Mouse (Mus musculus) midbrain, embryonic 12.5 days (tissue): ENCODE data around the gene Acox1. TPM values are rescaled to one million over a fixed set of nuclear protein-coding genes. Genes with fewer than 3 reads are reported as not detected.

Source experiments
- ATAC-seq: fragments of 200-750 bp; cut with Nextera tagmentation; 2 replicates; pipeline ENCODE4 v1.8.0; 2017; ENCODE audit warnings: low read depth, moderate TSS enrichment, moderate library complexity; ENCODE audit not compliant: low FRiP score
- H3K27ac ChIP-seq: fragments of 300-500 bp; sonication (generic); replicated peaks from 2 replicates; pipeline ENCODE4 v1.5.1; 2016; ENCODE audit warnings: mild to moderate bottlenecking
- H3K27me3 ChIP-seq: fragments of 300-500 bp; sonication (generic); 2 replicates; pipeline ENCODE4 v1.6.1; 2016; ENCODE audit warnings: mild to moderate bottlenecking
- H3K36me3 ChIP-seq: fragments of 300-500 bp; sonication (generic); 2 replicates; pipeline ENCODE4 v1.6.1; 2016
- H3K4me1 ChIP-seq: fragments of 300-500 bp; sonication (generic); 2 replicates; pipeline ENCODE4 v1.6.1; 2016
- H3K4me2 ChIP-seq: fragments of 300-500 bp; sonication (generic); replicated peaks from 2 replicates; pipeline ENCODE4 v1.6.1; 2016; ENCODE audit warnings: mild to moderate bottlenecking, moderate library complexity
- H3K4me3 ChIP-seq: fragments of 300-500 bp; sonication (generic); 2 replicates; pipeline ENCODE4 v1.5.1; 2016; ENCODE audit warnings: mild to moderate bottlenecking
- H3K9ac ChIP-seq: fragments of 300-500 bp; sonication (generic); replicated peaks from 2 replicates; pipeline ENCODE4 v1.6.1; 2016; ENCODE audit warnings: mild to moderate bottlenecking, moderate library complexity
- H3K9me3 ChIP-seq: fragments of 300-500 bp; sonication (generic); 2 replicates; pipeline ENCODE4 v1.6.1; 2016; ENCODE audit warnings: mild to moderate bottlenecking
- WGBS: fragments of 180-500 bp; shearing (Covaris S2); methylation state at CpG from one replicate; pipeline ENCODE4 v1.1.7; 2016; 5-methylcytosine and 5-hydroxymethylcytosine counted together
- polyA plus RNA-seq: library from polyadenylated mRNA; unstranded; fragments of >200 nt; fragmentation: Nextera tagmentation; extraction: Ambion mirVana; gene quantifications from 2 replicates; pipeline ENCODE4 v1.2.1, GENCODE M21; 2016

Acox1 gene
- polyA plus RNA-seq, 1 experiment from 2014 or later: 37.9 TPM

DNA sequence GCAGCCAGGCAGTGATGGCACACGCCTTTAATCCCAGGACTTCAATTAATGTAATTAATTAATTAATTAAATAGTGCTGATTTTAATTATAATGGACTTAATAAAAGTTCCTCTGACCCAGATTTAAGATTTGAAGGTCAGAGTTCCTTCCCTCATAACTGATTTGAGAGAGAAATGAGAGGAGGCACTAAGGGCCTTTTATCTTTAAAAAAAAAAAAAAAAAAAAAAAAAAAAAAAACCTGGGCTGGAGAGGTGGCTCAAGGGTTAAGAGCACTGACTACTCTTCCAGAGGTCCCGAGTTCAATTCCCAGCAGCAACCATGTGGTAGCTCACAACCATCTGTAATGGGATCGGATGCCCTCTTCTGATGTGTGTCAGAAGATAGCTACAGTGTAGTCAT, 9.8 kb upstream of the Acox1 start:
- WGBS: 78% methylated on average over 3 of the region's 3 CpGs
- peaks cover 20% of the 10 kb centered on the region for H3K36me3 ChIP-seq
- no peaks in the 10 kb centered on the region for H3K27me3 ChIP-seq
- no peaks in the 10 kb centered on the region for H3K9me3 ChIP-seq
- H3K4me1 ChIP-seq: no peaks in the 10 kb centered on the region
- H3K4me2 ChIP-seq: no peak overlapping the region
- no peak for ATAC-seq
- no peak overlapping the region for H3K9ac ChIP-seq
- no peak overlapping the region for H3K27ac ChIP-seq
- no peak overlapping the region for H3K4me3 ChIP-seq

DNA sequence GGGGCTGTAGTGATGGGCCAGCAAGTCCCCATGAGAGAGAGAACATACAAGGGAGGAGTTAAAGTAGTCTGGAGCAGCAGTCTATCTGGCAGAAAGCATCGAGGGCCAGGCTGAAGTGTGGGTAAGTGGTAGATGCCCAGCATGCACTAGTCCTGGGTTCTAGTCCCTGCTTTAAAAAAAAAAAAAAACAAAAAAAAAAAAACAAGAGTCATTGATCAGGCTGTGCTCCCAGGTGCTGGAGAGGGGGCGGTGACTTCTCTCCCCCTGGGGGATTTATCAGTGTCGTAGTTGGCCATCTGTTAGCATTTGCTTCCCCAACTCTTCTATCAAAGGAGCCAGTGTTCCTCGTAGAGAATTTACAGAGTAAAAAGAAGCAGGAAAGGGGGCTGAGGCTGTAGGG, 7.8 kb upstream of the Acox1 start:
- Histone ChIP-seq H3K36me3 (peaks cover 23% of the 10 kb centered on the region), H3K27ac (no peak overlapping the region), H3K9ac (no peak overlapping the region), H3K4me2 (no peak overlapping the region), H3K4me3 (no peak overlapping the region), H3K9me3 (no peaks in the 10 kb centered on the region), H3K4me1 (no peaks in the 10 kb centered on the region), H3K27me3 (no peaks in the 10 kb centered on the region)
- whole genome bisulfite sequencing: 83% methylated on average over 4 of the region's 4 CpGs
- ATAC-seq: no peak

GRCm38 (mm10) chr11:116203150-116203549, 4.3 kb upstream of the Acox1 start:
- H3K36me3 ChIP-seq: peaks cover 23% of the 10 kb centered on the region

DNA sequence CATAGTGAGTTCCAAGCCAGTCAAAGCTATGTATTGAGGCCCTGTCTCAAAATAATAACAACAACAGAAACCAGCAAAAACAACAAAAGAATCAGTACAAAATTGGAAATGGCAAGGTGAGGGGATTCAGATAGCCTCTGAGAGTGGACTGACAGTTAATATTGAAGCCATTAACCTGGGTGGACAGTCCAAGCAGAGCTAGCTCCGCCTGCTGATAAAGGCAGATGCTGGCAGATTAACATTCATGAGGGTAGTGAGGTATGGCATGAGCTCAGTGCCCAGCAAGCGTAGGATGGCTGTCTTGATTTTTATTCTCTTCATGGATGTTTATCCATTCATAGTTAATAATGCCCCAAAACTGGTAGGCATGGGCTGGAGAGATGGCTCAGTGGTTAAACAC, 2.3 kb upstream of the Acox1 start:
- no peaks in the 10 kb centered on the region for H3K27me3 ChIP-seq
- no peak overlapping the region for H3K27ac ChIP-seq
- no peak for ATAC-seq
- no peak overlapping the region for H3K4me2 ChIP-seq
- H3K9ac ChIP-seq: no peak overlapping the region
- H3K36me3 ChIP-seq: peaks cover 19% of the 10 kb centered on the region
- H3K4me3 ChIP-seq: no peak overlapping the region
- WGBS: 86% methylated on average over 2 of the region's 2 CpGs
- peaks cover 13% of the 10 kb centered on the region for H3K4me1 ChIP-seq
- no peaks in the 10 kb centered on the region for H3K9me3 ChIP-seq

More at GRCm38 (mm10) chr11:116203150-116203549, 4.3 kb upstream of the Acox1 start:
- H3K4me2 ChIP-seq: no peak overlapping the region
- peaks cover 5% of the 10 kb centered on the region for H3K4me1 ChIP-seq
- no peak for ATAC-seq
- no peak overlapping the region for H3K4me3 ChIP-seq
- H3K9ac ChIP-seq: no peak overlapping the region
- H3K9me3 ChIP-seq: no peaks in the 10 kb centered on the region
- H3K27me3 ChIP-seq: no peaks in the 10 kb centered on the region
- WGBS: 93% methylated on average over 3 of the region's 3 CpGs
- H3K27ac ChIP-seq: no peak overlapping the region

DNA sequence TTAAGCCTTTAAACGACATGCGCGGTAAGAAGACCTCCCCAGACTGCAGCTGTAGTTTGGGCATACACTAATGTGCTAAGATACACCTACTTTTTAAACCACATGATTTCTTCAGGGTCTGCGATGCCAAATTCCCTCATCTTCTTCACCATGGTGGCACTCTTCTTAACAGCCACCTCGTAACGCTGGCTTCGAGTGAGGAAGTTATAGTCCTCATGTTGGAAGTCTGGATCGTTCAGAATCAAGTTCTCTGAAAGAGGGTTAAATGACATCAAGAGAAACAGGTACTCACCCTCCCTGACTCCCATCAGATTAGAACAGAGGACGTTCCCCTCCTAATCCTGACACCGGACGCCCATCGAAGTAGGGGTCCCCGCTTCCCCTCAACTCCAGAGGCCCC, 713 bp downstream of the Acox1 start:
- WGBS: 27% methylated on average over 13 of the region's 13 CpGs
- ATAC-seq: peak; percentile 7; the same call in 1 of the 2 replicates

DNA sequence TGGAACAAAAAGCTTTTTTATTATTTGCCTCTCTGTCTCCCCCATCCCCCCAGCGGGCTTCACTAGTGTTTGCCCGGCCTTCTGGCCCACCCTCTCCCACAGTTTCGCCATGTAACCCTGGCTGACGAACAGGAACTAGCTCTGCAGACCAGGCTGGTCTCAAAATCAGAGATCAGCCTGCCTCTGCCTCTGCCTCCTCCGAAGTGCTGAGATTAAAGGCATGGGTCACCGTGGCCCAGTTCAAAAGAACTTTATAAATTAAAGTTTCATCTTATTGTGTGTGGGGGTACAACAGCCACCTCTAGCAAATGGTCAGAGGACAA, 1.3 kb downstream of the Acox1 start:
- peaks cover 11% of the 10 kb centered on the region; the same call in 1 of the 2 replicates for H3K36me3 ChIP-seq
- no peak overlapping the region for H3K9ac ChIP-seq
- no peak overlapping the region for H3K27ac ChIP-seq
- 95% methylated on average over 6 of the region's 6 CpGs for WGBS
- peaks cover 13% of the 10 kb centered on the region for H3K4me1 ChIP-seq
- no peak for ATAC-seq
- no peaks in the 10 kb centered on the region for H3K9me3 ChIP-seq
- peak overlapping the region; percentile 78 for H3K4me2 ChIP-seq
- no peaks in the 10 kb centered on the region for H3K27me3 ChIP-seq
- no peak overlapping the region for H3K4me3 ChIP-seq

More for the DNA sequence above, 713 bp downstream of the Acox1 start:
- H3K4me3 ChIP-seq: peak overlapping the region; percentile 63
- H3K4me1 ChIP-seq: peaks cover 13% of the 10 kb centered on the region
- H3K27me3 ChIP-seq: no peaks in the 10 kb centered on the region
- peak overlapping the region; percentile 94 for H3K27ac ChIP-seq
- H3K9me3 ChIP-seq: no peaks in the 10 kb centered on the region
- peak overlapping the region; percentile 71 for H3K9ac ChIP-seq
- H3K4me2 ChIP-seq: peak overlapping the region; percentile 78
- peaks cover 11% of the 10 kb centered on the region; the same call in 1 of the 2 replicates for H3K36me3 ChIP-seq

DNA sequence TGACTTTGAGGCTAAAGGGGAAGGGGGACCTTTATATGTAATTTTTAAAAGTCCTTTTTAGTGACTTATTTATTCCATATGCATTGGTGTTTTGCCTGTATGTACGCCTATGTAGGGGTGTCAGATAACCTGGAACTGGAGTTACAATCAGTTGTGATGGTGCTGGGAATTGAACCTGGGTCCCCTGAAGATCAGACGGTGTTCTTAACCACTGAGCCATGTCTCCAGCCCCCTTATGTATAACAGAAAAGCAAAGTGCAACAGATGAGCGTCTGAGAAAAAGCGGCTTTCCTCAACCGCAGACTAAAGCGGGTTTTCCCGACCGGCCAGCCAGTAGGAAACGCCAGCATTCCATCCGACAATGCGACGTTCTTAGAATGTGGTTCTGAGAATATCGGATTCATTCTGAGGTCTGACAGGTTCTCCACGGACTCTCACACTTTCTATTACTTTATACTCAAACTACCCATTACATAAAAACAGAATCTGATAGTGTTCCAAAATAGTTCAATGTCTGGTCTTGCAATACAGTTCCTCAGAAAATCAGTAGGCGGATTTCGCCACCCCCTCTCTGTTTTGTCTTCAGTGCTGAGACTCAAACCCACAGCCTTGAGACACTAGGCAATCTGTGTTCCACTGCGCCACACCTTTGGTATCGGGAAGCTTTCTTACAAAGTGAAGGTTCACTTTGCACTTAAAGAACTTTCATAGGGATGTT, 1.8 kb downstream of the Acox1 start:
- 94% methylated on average over 18 of the region's 18 CpGs for WGBS
- Histone ChIP-seq H3K4me1 (peaks cover 13% of the 10 kb centered on the region), H3K4me2 (peak overlapping the region; percentile 78), H3K4me3 (no peak overlapping the region), H3K36me3 (peaks cover 10% of the 10 kb centered on the region; the same call in 1 of the 2 replicates), H3K9me3 (no peaks in the 10 kb centered on the region), H3K27ac (no peak overlapping the region), H3K9ac (no peak overlapping the region), H3K27me3 (no peaks in the 10 kb centered on the region)
- ATAC-seq: no peak

DNA sequence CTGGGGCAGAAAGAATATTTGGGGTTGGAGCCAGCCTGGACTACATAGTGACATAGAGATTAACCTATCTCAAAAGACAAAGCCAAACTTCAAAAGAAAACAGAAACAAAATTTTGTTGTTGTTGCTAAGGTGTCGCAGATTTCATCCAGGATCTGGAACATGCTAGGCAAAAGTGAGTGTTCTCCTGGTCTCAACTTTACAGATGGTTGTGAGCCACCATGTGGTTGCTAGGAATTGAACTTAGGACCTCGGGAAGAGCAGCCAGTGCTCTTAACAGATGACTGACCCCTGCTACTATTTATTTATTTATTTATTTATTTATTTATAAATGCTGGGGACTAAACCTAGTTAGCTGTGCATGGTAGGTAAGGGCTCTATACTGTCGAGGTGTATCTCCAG, 2.5 kb downstream of the Acox1 start:
- no peak overlapping the region for H3K9ac ChIP-seq
- H3K4me3 ChIP-seq: no peak overlapping the region
- H3K4me2 ChIP-seq: no peak overlapping the region
- no peak overlapping the region for H3K27ac ChIP-seq
- WGBS: 89% methylated on average over 3 of the region's 3 CpGs
- no peaks in the 10 kb centered on the region for H3K9me3 ChIP-seq
- peaks cover 10% of the 10 kb centered on the region; the same call in 1 of the 2 replicates for H3K36me3 ChIP-seq
- no peaks in the 10 kb centered on the region for H3K27me3 ChIP-seq
- no peak for ATAC-seq
- H3K4me1 ChIP-seq: peaks cover 13% of the 10 kb centered on the region

DNA sequence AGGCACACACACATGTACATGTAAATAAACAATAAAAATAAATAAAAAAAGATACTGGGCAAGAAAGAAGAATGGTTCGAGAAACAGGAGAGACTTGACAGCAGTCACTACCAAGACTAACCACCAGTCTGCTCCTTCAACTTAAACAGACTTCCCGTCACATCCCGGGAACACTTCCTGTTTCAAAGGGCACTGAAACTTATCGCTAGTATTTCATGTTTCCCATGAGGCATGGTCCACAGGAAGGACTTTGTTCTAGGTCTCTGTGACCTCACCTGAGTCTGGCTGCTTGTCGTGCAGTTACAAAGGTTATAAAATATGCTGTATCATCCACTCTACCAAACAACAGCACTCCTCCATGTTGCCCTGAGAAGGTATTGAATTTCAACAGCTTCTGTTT, 3.6 kb downstream of the Acox1 start:
- peaks cover 15% of the 10 kb centered on the region; the same call in 1 of the 2 replicates for H3K36me3 ChIP-seq
- no peak overlapping the region for H3K4me2 ChIP-seq
- no peak overlapping the region for H3K4me3 ChIP-seq
- H3K9ac ChIP-seq: no peak overlapping the region
- H3K9me3 ChIP-seq: no peaks in the 10 kb centered on the region
- peaks cover 13% of the 10 kb centered on the region for H3K4me1 ChIP-seq
- no peaks in the 10 kb centered on the region for H3K27me3 ChIP-seq
- ATAC-seq: no peak
- no peak overlapping the region for H3K27ac ChIP-seq
- 82% methylated on average over 5 of the region's 5 CpGs for WGBS

- no peaks in the 10 kb centered on the region for H3K9me3 ChIP-seq
- peaks cover 12% of the 10 kb centered on the region for H3K4me1 ChIP-seq
- H3K36me3 ChIP-seq: peaks cover 18% of the 10 kb centered on the region
- H3K9ac ChIP-seq: no peak overlapping the region
- ATAC-seq: no peak
- H3K27ac ChIP-seq: no peak overlapping the region
- WGBS: 97% methylated on average over 8 of the region's 8 CpGs
- H3K4me2 ChIP-seq: no peak overlapping the region
- no peak overlapping the region for H3K4me3 ChIP-seq
- no peaks in the 10 kb centered on the region for H3K27me3 ChIP-seq
Observed at GRCm38 (mm10) chr11:116194619-116195018, 4.2 kb downstream of the Acox1 start.

DNA sequence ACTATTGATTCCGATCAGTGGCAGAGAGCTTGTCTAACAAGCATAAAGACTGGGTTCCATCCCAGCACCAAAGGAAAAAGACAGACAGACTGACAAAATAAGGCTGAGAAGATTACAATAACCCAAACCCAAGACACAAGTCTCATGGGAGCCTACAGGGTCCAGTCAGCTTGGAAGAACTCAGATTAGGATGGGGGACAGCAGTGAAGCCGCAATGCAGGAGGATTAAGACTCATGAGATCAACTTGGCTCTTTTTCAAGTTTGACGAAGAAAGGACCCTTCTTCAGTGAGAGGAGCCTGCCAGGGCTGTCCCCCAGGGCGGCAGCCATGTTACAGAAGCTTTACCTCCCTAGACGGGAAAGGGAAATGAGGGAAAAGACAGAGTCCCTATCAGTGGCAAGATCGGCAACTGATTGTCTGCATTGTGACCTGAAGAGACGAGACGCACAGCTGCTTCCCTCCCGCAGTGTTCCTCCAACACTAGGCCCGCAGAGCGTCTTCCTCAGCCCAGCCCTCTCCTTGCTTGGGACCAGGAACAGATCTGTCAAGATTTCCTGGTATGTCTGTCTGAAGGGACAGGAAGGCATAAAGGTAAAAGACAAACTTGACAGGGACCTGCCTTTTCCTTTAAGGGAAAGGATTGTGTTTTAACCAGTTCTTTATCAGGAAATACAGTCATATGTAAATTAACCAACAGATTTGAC, 11.5 kb downstream of the Acox1 start:
- Histone ChIP-seq H3K27me3 (no peaks in the 10 kb centered on the region), H3K4me3 (no peak overlapping the region), H3K27ac (no peak overlapping the region; the same call in 1 of the 2 replicates), H3K4me2 (no peak overlapping the region), H3K36me3 (peaks cover 43% of the 10 kb centered on the region), H3K4me1 (peaks cover 8% of the 10 kb centered on the region; the same call in 1 of the 2 replicates), H3K9me3 (no peaks in the 10 kb centered on the region), H3K9ac (no peak overlapping the region)
- no peak for ATAC-seq
- WGBS: 46% methylated on average over 11 of the region's 11 CpGs

GRCm38 (mm10) chr11:116186360-116186759, 12.5 kb downstream of the Acox1 start:
- Histone ChIP-seq H3K36me3 (peaks cover 49% of the 10 kb centered on the region), H3K27ac (no peak overlapping the region; the same call in 1 of the 2 replicates), H3K9me3 (no peaks in the 10 kb centered on the region), H3K9ac (no peak overlapping the region), H3K4me2 (no peak overlapping the region), H3K4me1 (peaks cover 8% of the 10 kb centered on the region; the same call in 1 of the 2 replicates), H3K4me3 (no peak overlapping the region), H3K27me3 (no peaks in the 10 kb centered on the region)
- ATAC-seq: no peak
- WGBS: 79% methylated on average over 11 of the region's 11 CpGs
